Mouse (Mus musculus) G1E (cell line): Measurements from ENCODE around the gene Gm5447. TPM values are rescaled to one million over a fixed set of nuclear protein-coding genes. Genes with fewer than 3 reads are reported as not detected.

Source experiments
- ATAC-seq: 2 replicates; pipeline ENCODE4 v1.8.0; 2016; ENCODE audit warnings: mild to moderate bottlenecking; ENCODE audit not compliant: insufficient number of reproducible peaks, poor library complexity, low FRiP score, severe bottlenecking; ENCODE audit errors: extremely low read depth
- DNase-seq: peaks from one replicate; pipeline ENCODE4 v3.0.0; 2012; ENCODE audit warnings: low spot score
- H3K27me3 ChIP-seq: 2 replicates; pipeline ENCODE4 v1.6.1; 2012; ENCODE audit warnings: mild to moderate bottlenecking, low read length, inconsistent platforms; ENCODE audit not compliant: insufficient read depth
- H3K36me3 ChIP-seq: replicated peaks from 2 replicates; pipeline ENCODE3; 2012; ENCODE audit warnings: mild to moderate bottlenecking, inconsistent platforms
- H3K4me1 ChIP-seq: 2 replicates; pipeline ENCODE4 v1.6.1; 2012; ENCODE audit warnings: low read depth, low read length, inconsistent platforms, mixed read lengths; ENCODE audit not compliant: insufficient read depth
- H3K4me3 ChIP-seq: 2 replicates; pipeline ENCODE4 v1.5.1; 2012; ENCODE audit warnings: low read depth, mild to moderate bottlenecking, inconsistent platforms, low read length, moderate library complexity, mixed read lengths
- H3K9me3 ChIP-seq: replicated peaks from 2 replicates; pipeline ENCODE4 v1.6.1; 2012; ENCODE audit warnings: inconsistent platforms
- CTCF ChIP-seq: IDR thresholded peaks from 2 replicates; pipeline ENCODE4 v1.5.1; 2012; ENCODE audit warnings: low read depth, low read length, inconsistent platforms, mixed read lengths
- GATA1 ChIP-seq: IDR thresholded peaks from 2 replicates; pipeline ENCODE4 v1.6.1; 2012; ENCODE audit warnings: borderline replicate concordance, low read length, inconsistent platforms, mixed read lengths
- GATA2 ChIP-seq: IDR thresholded peaks from 2 replicates; pipeline ENCODE4 v1.6.1; 2012; ENCODE audit warnings: low read depth, low read length, inconsistent platforms, borderline replicate concordance
- POLR2AphosphoS5 ChIP-seq: IDR thresholded peaks from 2 replicates; pipeline ENCODE4 v1.6.1; 2012; ENCODE audit warnings: low read depth, low read length, inconsistent platforms; ENCODE audit not compliant: insufficient replicate concordance
- TAL1 ChIP-seq: conservative IDR thresholded peaks from 2 replicates; pipeline ENCODE4 v1.6.1; 2012; ENCODE audit warnings: low read depth, low read length, inconsistent platforms, mixed read lengths
- polyA plus RNA-seq: library from polyadenylated mRNA; stranded (reverse); fragments of >175 nt; gene quantifications from 2 replicates; pipeline ENCODE4 v1.2.3, GENCODE M21; 2012
- total RNA-seq, 2 experiments: library from RNA; stranded (forward) in 1 of 2; stranded (reverse) in 1 of 2; fragments of 200-1000 nt in 1 of 2; fragments of >200 nt in 1 of 2; fragmentation: Nextera tagmentation in 1 of 2; gene quantifications; 2 replicates each; pipeline ENCODE4 v1.2.3; 2014 to 2017

The Gm5447 gene
- total and polyA plus RNA-seq, 3 experiments = 0.27 TPM; not detected in 2

DNA sequence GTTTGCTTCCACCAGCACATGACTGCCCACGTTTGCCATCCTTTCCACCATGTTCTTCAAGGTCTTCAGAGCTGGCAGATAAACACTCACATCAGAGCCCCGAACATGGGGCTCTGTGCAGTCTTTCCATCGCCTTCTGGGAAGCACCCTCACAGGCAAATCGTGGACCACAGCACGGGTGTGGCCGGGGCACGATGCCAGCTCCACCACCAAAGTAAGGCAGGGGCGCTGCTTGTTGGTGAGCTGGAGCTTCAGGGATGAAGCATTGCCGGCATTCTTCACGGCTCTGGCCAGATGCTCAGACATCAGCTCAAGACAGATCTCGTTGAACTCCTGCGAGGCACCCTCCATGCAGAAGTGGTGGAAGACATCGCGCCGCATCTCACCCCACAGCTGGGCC, 26.9 kb upstream of the Gm5447 start:
- Histone ChIP-seq H3K36me3 (peaks cover 29% of the 10 kb centered on the region), H3K4me1 (peaks cover 7% of the 10 kb centered on the region), H3K4me3 (no peak overlapping the region; the same call in 1 of the 2 replicates), H3K9me3 (no peaks in the 10 kb centered on the region), H3K27me3 (no peaks in the 10 kb centered on the region)
- DNase-seq (no peak), ATAC-seq (no peak)
- no peak for TF ChIP-seq TAL1
- TF ChIP-seq GATA1 = no peak
- no peak for TF ChIP-seq CTCF
- no peak for TF ChIP-seq POLR2AphosphoS5

DNA sequence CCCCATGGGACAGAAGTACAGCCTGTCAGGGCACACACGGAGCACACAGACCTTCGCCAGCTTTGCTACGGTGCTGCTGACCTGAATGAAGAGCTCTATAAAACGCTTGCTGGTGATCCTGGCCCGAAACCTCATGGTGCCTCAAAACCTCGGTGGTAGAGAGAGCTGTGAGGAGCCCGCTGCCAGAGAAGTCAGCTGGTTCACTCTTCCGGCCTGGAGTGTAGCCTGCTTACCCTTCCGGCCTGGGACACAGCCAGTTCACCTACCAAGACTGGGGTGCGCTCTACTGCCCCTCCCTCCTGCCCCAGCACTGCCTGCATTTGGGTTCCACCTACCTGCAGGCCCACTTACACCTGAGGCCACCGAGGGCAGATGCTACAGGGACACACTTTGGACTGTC, 26.5 kb upstream of the Gm5447 start, which contains the start of gene Hus1b:
Gene Hus1b, minus strand, starts transcription at position 220 of the 400 bp plus-strand sequence.
- Histone ChIP-seq H3K36me3 (peaks cover 29% of the 10 kb centered on the region), H3K4me3 (no peak within 1 kb of the TSS; the same call in 1 of the 2 replicates)
- no peak for ATAC-seq

DNA sequence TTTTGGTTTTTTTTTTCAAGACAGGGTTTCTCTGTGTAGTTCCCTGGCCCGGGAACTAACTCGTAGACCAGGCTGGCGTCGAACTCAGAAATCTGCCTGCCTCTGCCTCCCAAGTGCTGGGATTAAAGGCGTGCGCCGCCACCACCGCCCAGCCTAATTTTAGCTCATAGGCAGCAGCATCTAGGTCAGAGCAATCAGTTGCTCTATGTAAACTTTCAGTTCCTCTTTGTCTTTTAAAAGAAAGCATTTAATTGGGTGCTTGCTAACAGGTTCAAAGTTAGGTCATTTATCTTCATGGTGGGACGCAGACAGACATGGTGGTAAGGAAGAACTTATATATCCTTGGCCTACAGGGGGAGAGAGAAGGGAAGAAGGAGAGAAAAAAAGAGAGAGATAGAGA, 24.8 kb upstream of the Gm5447 start:
- Histone ChIP-seq H3K4me3 (no peak overlapping the region), H3K4me1 (peaks cover 7% of the 10 kb centered on the region), H3K27me3 (no peaks in the 10 kb centered on the region), H3K36me3 (peaks cover 32% of the 10 kb centered on the region), H3K9me3 (no peaks in the 10 kb centered on the region)
- TF ChIP-seq TAL1 = no peak
- no peak for TF ChIP-seq GATA2
- TF ChIP-seq CTCF = no peak
- no peak for TF ChIP-seq GATA1
- TF ChIP-seq POLR2AphosphoS5 = no peak
- ATAC-seq (no peak), DNase-seq (no peak)

More for the DNA sequence above, 26.5 kb upstream of the Gm5447 start, which contains the start of gene Hus1b:
- H3K4me1 ChIP-seq = peaks cover 7% of the 10 kb centered on the region
- H3K9me3 ChIP-seq = no peaks in the 10 kb centered on the region
- TF ChIP-seq TAL1 (no peak), GATA2 (no peak), POLR2AphosphoS5 (no peak), GATA1 (no peak), CTCF (no peak)
- DNase-seq = no peak
- no peaks in the 10 kb centered on the region for H3K27me3 ChIP-seq

DNA sequence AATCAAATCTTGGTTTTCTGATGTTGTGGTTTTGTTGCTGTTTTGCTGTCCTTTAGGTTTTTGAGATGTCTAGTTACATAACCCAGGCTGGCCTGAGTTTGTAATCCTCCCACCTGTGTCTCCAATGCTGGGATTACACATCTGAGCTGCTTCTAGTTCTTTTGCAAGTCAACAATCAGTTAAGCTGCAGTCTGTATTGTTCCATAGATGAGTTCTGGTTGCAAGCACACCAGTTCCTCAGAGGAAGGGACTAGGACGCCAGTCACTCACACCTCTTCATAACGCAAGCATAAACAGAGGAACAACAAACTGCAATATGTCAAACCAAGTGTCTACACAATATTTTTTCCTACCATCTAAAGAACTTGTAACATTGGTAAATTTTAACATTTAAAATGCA, 22.0 kb upstream of the Gm5447 start:
- Histone ChIP-seq H3K4me3 (no peak overlapping the region), H3K27me3 (no peaks in the 10 kb centered on the region), H3K36me3 (peaks cover 42% of the 10 kb centered on the region), H3K9me3 (peaks cover 6% of the 10 kb centered on the region; the same call in 1 of the 2 replicates), H3K4me1 (peaks cover 7% of the 10 kb centered on the region)
- ATAC-seq = no peak
- DNase-seq = no peak
- TF ChIP-seq POLR2AphosphoS5 (no peak), TAL1 (no peak), GATA2 (no peak), CTCF (no peak), GATA1 (no peak)

DNA sequence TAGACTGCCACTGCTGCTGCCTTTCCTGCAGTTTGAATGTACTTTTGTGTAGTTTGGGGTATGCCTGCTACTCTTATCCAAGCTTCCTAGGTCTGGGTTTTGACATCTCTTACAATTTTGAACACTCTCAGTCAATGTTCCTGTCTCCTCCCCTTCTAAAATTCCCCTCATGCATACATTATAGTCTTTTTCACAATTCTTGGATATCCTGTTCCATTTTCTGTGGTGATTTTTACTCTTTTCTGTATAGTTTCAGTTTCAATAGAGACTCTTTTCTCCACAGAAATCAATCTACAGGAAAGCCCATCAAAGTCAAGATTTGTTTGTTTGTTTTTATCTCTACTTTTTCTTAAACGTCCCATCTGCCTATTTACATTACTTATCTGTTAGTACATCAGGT, 20.4 kb upstream of the Gm5447 start:
- no peak for DNase-seq
- TF ChIP-seq POLR2AphosphoS5 = no peak
- no peak for TF ChIP-seq GATA2
- no peak for TF ChIP-seq TAL1
- TF ChIP-seq CTCF = no peak
- no peak for TF ChIP-seq GATA1
- H3K36me3 ChIP-seq = peaks cover 45% of the 10 kb centered on the region

DNA sequence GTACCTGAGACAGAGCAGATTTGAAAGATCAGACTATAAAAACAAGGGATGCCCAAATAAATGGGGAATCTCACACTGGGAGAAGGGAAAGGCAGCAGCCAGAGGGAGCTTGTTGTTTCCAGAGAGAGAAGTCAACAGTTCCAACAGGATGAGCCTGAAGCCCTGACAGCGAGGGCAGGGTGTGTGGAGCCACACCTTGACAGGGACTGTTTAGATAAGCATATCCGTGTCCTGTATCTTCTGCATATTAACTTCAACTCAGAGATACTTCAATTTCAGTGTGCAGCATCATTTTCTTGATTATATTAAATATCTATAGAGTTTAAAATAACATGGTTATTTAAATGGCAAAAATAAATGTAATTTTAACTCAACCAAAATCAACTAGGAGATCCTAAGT, 13.3 kb upstream of the Gm5447 start:
- ATAC-seq (no peak), DNase-seq (no peak)
- H3K36me3 ChIP-seq = peaks cover 67% of the 10 kb centered on the region
- no peaks in the 10 kb centered on the region for H3K9me3 ChIP-seq
- no peaks in the 10 kb centered on the region for H3K4me1 ChIP-seq
- no peak overlapping the region for H3K4me3 ChIP-seq
- TF ChIP-seq CTCF = no peak
- no peak for TF ChIP-seq POLR2AphosphoS5
- no peak for TF ChIP-seq TAL1
- H3K27me3 ChIP-seq = no peaks in the 10 kb centered on the region

More for the DNA sequence above, 20.4 kb upstream of the Gm5447 start:
- H3K4me3 ChIP-seq = no peak overlapping the region
- H3K9me3 ChIP-seq = peaks cover 6% of the 10 kb centered on the region; the same call in 1 of the 2 replicates
- no peaks in the 10 kb centered on the region for H3K4me1 ChIP-seq
- ATAC-seq = no peak
- H3K27me3 ChIP-seq = no peaks in the 10 kb centered on the region

DNA sequence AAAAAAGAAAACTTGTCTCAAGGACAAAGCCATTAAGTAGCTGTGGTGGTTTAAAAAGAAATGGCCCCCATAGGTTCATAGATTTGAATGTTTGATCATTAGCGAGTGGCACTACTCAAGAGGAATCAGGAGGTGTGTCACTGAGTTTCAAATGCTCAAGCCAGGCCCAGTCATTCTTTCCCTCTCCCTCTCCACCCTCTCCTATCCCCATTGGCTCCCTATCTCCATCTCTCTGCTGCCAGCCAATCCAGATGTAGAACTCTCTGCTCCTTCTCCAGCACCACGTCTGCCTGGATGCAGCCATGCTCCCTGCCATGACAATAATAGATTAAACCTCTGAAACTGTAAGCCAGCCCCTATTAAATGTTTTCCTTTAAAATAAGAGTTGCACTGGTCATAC, 12.1 kb upstream of the Gm5447 start:
- H3K36me3 ChIP-seq = peaks cover 69% of the 10 kb centered on the region
- H3K9me3 ChIP-seq = no peaks in the 10 kb centered on the region
- DNase-seq (no peak), ATAC-seq (no peak)
- H3K4me3 ChIP-seq = no peak overlapping the region
- TF ChIP-seq CTCF = no peak
- no peak for TF ChIP-seq TAL1
- TF ChIP-seq GATA1 = no peak
- TF ChIP-seq GATA2 = no peak
- TF ChIP-seq POLR2AphosphoS5 = no peak
- H3K27me3 ChIP-seq = no peaks in the 10 kb centered on the region
- no peaks in the 10 kb centered on the region for H3K4me1 ChIP-seq
